Mouse (Mus musculus): ENCODE measurements around the gene Wnt8b. TPM values are rescaled to one million over a fixed set of nuclear protein-coding genes. Genes with fewer than 3 reads are reported as not detected.

The Wnt8b gene
- total RNA-seq, 2 experiments from 2014 or later = not detected

DNA sequence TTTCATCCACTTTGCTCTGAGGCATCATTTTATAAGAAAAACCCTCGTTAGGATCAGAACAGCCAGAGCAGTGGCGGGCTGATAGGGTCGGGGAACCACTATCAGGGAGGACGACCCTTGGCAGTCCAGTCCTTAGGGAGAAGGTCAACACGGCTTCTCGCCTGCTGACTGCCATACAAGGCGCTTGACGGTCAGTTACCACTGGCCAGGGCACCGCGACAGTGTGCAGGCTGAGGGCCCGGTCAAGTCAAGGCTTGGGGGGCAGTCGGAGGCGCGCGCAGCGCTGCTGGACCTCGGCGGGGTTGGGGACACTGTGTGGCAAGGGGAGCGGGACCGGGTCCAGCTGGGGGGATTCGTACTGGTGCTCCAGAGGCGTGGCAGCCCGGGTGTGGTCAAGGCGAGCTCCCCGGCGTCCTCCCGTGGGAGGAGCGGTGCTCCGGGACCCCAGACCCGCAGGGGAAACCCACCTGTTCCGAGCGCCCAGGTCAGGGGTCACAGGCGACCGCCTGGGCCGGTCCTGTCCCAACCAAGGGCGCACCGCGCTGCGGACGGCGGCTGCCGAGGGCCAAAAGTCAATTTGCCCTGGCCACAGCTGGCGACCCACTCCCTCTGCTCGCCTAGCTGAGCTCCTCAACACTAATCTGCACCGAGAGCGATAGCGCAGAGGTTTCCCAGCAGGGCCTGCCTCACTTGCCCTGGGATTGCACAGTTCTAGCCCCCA lies 52.2 kb downstream of the Wnt8b start, which contains the start of gene Sec31b:
Sec31b (minus strand) TSS at position 544 of the 721 bp plus-strand sequence.
- intact Hi-C loops (cut with DNase I) = loop anchor here (2.0 kb wide), 1 partner anchor 71 kb away; no protein-coding TSS in a partner anchor

DNA sequence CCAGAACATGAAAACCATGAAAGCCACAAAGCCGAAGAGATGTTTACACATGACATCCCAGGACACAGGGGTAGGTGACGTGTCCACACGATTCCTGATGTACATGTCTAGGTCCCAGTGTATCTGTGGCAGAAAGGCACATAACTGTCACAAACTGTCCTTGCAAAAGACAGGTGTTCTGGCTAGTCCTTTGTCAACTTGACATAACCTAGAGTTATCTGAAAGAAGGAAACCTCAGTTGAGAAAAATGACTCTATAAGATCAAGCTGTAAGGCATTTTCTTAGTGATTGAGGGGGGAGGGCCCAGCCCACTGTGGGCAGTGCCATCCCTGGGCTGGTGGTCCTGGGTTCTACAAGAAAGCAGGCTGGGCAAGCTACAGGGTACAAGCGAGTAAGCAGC lies 59.5 kb downstream of the Wnt8b start, which contains the start of gene Gm20538:
Gm20538 (minus strand) TSS at position 101 of the 400 bp plus-strand sequence.
- intact Hi-C loops (cut with DNase I) = no loop called here
- no peak for DNase-seq (ENCODE audit: low spot score in 2 of 2)

More for the DNA sequence above, 52.2 kb downstream of the Wnt8b start, which contains the start of gene Sec31b:
- DNase-seq (ENCODE audit: low spot score in 2 of 2) = no peak

DNA sequence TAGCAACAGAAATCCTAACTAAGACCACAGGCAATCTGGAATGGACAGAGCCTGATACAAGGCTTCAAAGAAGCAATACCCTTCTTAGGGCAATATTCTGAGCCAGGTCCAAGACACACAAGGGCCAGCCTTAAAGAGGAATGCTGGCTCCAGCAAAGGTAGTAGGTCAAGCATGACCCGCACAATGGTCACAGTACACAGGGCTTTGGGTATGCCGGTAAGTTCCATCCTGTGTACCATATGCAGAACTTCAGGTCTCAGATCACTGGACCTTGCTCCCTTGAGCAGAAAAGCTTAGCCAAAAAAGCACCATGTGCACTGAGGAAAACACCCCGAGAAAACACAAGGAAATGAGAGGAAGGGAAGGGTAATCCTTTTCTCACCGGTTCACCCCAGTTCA lies 60.0 kb downstream of the Wnt8b start:
- intact Hi-C loops (cut with DNase I) = no loop called here
- DNase-seq (ENCODE audit: low spot score in 2 of 2) = no peak

DNA sequence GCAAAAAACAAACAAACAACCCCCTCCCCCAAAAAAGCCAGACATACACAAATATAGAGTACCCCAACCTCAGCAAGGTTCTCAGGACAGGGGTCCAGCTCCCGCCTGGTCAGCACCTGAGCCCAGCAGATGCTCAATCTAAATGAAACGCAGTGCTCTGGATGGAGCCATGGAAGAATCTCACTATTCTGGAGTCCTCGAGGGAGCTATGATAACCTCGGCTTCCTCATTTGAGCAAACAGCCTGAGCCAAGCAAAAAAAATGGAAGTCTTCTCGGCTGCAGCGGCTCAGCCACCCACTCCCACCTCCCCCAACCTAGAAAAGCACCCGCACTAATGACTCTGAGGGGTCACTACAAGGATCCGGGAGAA lies 61.2 kb downstream of the Wnt8b start:
- intact Hi-C loops (cut with DNase I) = loop anchor here (1.0 kb wide), 1 partner anchor 8 kb away; the partner anchor contains the start of gene Hif1an
- DNase-seq (ENCODE audit: low spot score in 2 of 2) = no peak

DNA sequence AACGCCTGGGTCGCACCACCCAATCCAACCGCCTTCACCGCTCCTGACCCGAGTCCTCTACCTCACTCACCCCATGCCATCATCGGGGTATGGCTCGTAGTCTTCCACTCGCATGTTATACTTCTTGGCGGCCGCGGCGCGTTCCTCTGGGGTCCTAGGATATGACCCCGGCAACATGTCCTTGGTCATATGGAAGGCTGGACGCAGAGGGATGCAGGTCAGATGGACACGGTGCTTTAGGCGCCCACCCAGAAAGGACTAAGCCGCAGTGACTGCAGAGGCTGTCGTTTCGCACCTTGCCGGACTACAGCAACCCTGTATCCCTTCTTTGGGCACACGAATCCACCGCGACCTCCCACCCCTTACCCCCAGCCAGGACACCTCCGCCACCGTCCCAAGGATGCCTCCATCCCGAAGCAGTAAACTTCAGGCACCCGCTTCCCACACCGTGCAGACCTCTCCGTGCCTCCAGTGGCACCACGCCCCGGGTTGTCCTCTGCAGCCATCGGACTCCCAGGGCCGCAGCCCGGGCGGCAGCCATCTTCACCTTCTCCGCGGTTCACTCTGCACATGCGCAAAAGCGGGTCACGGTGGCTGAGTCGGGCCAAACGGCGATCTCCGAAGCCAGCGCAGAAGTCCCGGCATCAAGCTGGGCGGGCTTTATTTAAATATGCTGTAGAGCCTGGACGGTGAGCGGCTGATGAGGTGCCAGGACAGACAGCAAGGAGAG lies 61.8 kb downstream of the Wnt8b start, which contains the start of gene Ndufb8:
Ndufb8 (minus strand) TSS at position 580 of the 730 bp plus-strand sequence.
- peak; percentile 93 to 96 for DNase-seq (ENCODE audit: low spot score in 2 of 2)
- intact Hi-C loops (cut with DNase I) = loop anchor here (1.0 kb wide), 1 partner anchor 7 kb away; the partner anchor contains the start of gene Hif1an

DNA sequence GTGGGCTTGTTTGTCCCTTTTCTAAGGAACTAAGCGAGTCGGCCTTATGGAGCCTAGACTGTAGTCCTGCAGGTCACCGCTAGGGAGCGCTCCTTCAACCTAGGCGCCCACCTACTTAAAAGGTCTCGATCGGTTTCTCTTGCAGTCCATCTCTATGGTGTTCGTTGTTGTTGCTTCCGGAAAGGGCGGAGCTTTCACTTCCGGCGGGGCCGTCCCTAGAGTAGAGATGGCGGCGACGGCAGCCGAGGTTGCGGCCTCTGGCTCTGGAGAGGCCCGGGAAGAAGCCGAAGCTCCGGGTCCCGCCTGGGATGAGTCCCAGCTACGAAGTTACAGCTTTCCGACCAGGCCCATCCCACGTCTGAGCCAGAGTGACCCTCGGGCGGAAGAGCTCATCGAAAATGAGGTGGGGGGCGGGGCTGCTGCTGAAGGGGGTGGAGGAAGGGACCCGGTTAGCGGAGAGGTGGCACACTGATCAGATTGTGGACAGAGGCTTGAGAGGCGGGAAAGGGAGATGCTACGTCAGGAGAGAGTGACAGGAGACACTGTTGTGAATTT lies 69.5 kb downstream of the Wnt8b start, which contains the start of gene Hif1an:
Hif1an (plus strand) TSS at position 199 of the 555 bp plus-strand sequence.
- peak; percentile 92 to 97 for DNase-seq (ENCODE audit: low spot score in 2 of 2)

More for the DNA sequence above, 69.5 kb downstream of the Wnt8b start, which contains the start of gene Hif1an:
- intact Hi-C loops (cut with DNase I) = loop anchor here (1.0 kb wide), 1 partner anchor 8 kb away; no protein-coding TSS in a partner anchor

Other genes with a start within 250 kb of the Wnt8b start
- gene Scd2, start 199.8 kb upstream of the Wnt8b start, total RNA-seq (2021) = 100 to 1,000 TPM; 585 to 640 TPM
- gene Scd4, start 160.4 kb upstream of the Wnt8b start, total RNA-seq (2021) = 1 to 10 TPM; 2.2 to 2.3 TPM
- 100 to 1,000 TPM; 148 to 162 TPM for gene Scd1, start 85.6 kb upstream of the Wnt8b start, total RNA-seq (2021)
- under 1 TPM; 0.09 to 0.16 TPM for gene Sec31b, start 52.4 kb downstream of the Wnt8b start, total RNA-seq (2021)
- gene Gm20538, start 59.4 kb downstream of the Wnt8b start, total RNA-seq (2021) = not detected
- 100 to 1,000 TPM; 360 to 373 TPM for gene Ndufb8, start 62.0 kb downstream of the Wnt8b start, total RNA-seq (2021)
- 10 to 100 TPM; 34.1 to 34.7 TPM for gene Hif1an, start 69.4 kb downstream of the Wnt8b start, total RNA-seq (2021)

Data from left cerebral cortex, postnatal 25 days (tissue).